Mouse (Mus musculus) embryonic fibroblast, embryonic 13.5 days (primary cell): Measurements from ENCODE around the gene Prmt9.

Experiments
- CTCF ChIP-seq: IDR thresholded peaks from 2 replicates; pipeline ENCODE4 v1.5.1; 2011; ENCODE audit warnings: mild to moderate bottlenecking, control low read depth, low read length, moderate library complexity, borderline replicate concordance; ENCODE audit not compliant: insufficient read depth
- POLR2A ChIP-seq: IDR thresholded peaks from 2 replicates; pipeline ENCODE4 v1.6.1; 2011; ENCODE audit warnings: low read depth, mild to moderate bottlenecking, control low read depth, low read length, moderate library complexity

GRCm38 (mm10) chr8:77511750-77512493 is 37.3 kb upstream of the Prmt9 start:
- TF ChIP-seq CTCF (no peak), POLR2A (no peak)
